Mouse (Mus musculus) ES-E14 (cell line): ENCODE data around the gene Chmp3. TPM values are rescaled to one million over a fixed set of nuclear protein-coding genes. Genes with fewer than 3 reads are reported as not detected.

ENCODE experiments used
- DNase-seq: peaks from one replicate; pipeline ENCODE4 v3.0.0-alpha.2; 2013; ENCODE audit warnings: low read depth, low spot score
- H3K27ac ChIP-seq: 2 replicates; pipeline ENCODE4 v1.5.1; 2012; ENCODE audit warnings: low read depth, mild to moderate bottlenecking, low read length, moderate library complexity, mixed read lengths; ENCODE audit not compliant: poor library complexity, insufficient read depth, severe bottlenecking
- H3K36me3 ChIP-seq: 2 replicates; pipeline ENCODE4 v1.6.1; 2012; ENCODE audit warnings: mild to moderate bottlenecking, low read length, moderate library complexity, mixed read lengths; ENCODE audit not compliant: control insufficient read depth, poor library complexity, insufficient read depth, severe bottlenecking
- H3K4me1 ChIP-seq, 2 experiments: fragments of 150-350 bp in 1 of 2; sonication (generic) in 1 of 2; 2 replicates each; pipeline ENCODE4 v1.6.1; 2012; ENCODE audit warnings: low read length in 2 of 2, mild to moderate bottlenecking in 1 of 2, mixed read lengths in 1 of 2; ENCODE audit not compliant: control insufficient read depth in 2 of 2, insufficient read depth in 2 of 2, poor library complexity in 1 of 2
- H3K4me3 ChIP-seq, 2 experiments: fragments of 150-350 bp in 1 of 2; sonication (generic) in 1 of 2; 2 replicates each; pipeline ENCODE4 v1.5.1; 2012; ENCODE audit warnings: low read length in 2 of 2, low read depth in 1 of 2, mild to moderate bottlenecking in 1 of 2, mixed read lengths in 1 of 2; ENCODE audit not compliant: insufficient read depth in 1 of 2, poor library complexity in 1 of 2, severe bottlenecking in 1 of 2
- H3K9ac ChIP-seq: 2 replicates; pipeline ENCODE4 v1.6.1; 2012; ENCODE audit warnings: low read depth, mild to moderate bottlenecking, low read length, mixed read lengths; ENCODE audit not compliant: poor library complexity, insufficient read depth, severe bottlenecking
- H3K9me3 ChIP-seq: fragments of 150-350 bp; sonication (generic); 2 replicates; pipeline ENCODE4 v1.6.1; 2012; ENCODE audit warnings: low read depth, mild to moderate bottlenecking, low read length; ENCODE audit not compliant: control insufficient read depth, insufficient read depth
- CHD2 ChIP-seq: IDR thresholded peaks from 2 replicates; pipeline ENCODE4 v1.6.1; 2014; ENCODE audit warnings: mild to moderate bottlenecking, low read depth, low read length, inconsistent platforms
- HCFC1 ChIP-seq: IDR thresholded peaks from 2 replicates; pipeline ENCODE4 v1.6.1; 2012; ENCODE audit warnings: low read length, inconsistent platforms, borderline replicate concordance; ENCODE audit not compliant: insufficient read depth
- MAFK ChIP-seq: IDR thresholded peaks from 2 replicates; pipeline ENCODE4 v1.6.1; 2014; ENCODE audit warnings: mild to moderate bottlenecking, low read depth, low read length, inconsistent platforms; ENCODE audit not compliant: insufficient read depth
- ZC3H11A ChIP-seq: IDR thresholded peaks from 2 replicates; pipeline ENCODE4 v1.6.1; 2012; ENCODE audit warnings: low read depth, mild to moderate bottlenecking, inconsistent platforms, low read length, borderline replicate concordance
- ZNF384 ChIP-seq: IDR thresholded peaks from 2 replicates; pipeline ENCODE4 v1.6.1; 2012; ENCODE audit warnings: low read depth, low read length, inconsistent platforms
- in situ Hi-C, 2 experiments: fragments of 600-800 bp; cut with MboI; formaldehyde crosslinking; loops; one replicate each; pipeline ENCODE4 v1.15.1; 2025; ENCODE audit warnings: low sequenced_read_pairs in 2 of 2, inconsistent platforms in 1 of 2; ENCODE audit not compliant: unreplicated experiment in 2 of 2
- total RNA-seq: library from RNA; depleted of rRNA; stranded (reverse); fragments of 300-350 nt; gene quantifications from 2 replicates; pipeline ENCODE4 v1.2.3, GENCODE M21; 2012

Gene Chmp3
- total RNA-seq, 1 experiment, result 55.8 TPM

DNA sequence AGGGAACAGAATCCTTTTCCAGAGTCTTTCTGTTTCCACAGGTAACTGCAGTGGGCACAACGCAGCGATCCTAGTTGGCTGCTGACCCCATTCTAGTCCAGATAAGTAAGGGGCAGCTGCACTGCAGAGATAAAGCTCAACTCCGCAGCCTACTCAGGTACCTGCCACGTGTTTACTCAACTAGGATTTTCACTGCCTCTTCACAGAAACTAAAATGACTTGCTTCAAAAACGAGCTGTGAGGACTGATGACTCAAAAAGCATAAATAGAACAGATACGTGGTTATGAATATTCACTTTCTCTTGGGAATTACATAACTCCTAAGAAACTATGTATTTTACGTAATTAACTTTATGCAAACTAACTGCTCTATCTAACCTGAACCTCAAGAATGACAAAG, 66.4 kb downstream of the Chmp3 start:
- no peak for DNase-seq
- peak overlapping the region; percentile 78 for H3K27ac ChIP-seq
- H3K36me3 ChIP-seq, result no peaks in the 10 kb centered on the region
- no peaks in the 10 kb centered on the region for H3K9me3 ChIP-seq
- H3K9ac ChIP-seq, result no peak overlapping the region
- no peak overlapping the region for H3K4me3 ChIP-seq
- H3K4me1 ChIP-seq, result peaks cover 0 to 11% of the 10 kb centered on the region in 2 experiments; a peak in 2 of 4 replicates
- in situ Hi-C loops, result loop anchor here in 1 of 2 experiments (25.0 kb wide), 1 partner anchor 277 kb away; no protein-coding TSS in a partner anchor
- TF ChIP-seq CHD2 (no peak), ZNF384 (no peak), MAFK (no peak), ZC3H11A (no peak), HCFC1 (no peak)

- Histone ChIP-seq H3K36me3 (peaks cover 2% of the 10 kb centered on the region; the same call in 1 of the 2 replicates), H3K9ac (no peak overlapping the region), H3K4me1 (peaks cover 0 to 9% of the 10 kb centered on the region in 2 experiments; a peak in 2 of 4 replicates), H3K4me3 (no peak overlapping the region), H3K27ac (no peak overlapping the region), H3K9me3 (no peaks in the 10 kb centered on the region)
- no peak for DNase-seq
- in situ Hi-C loops, result loop anchor here in 1 of 2 experiments (25.0 kb wide), 1 partner anchor 274 kb away; no protein-coding TSS in a partner anchor
- TF ChIP-seq HCFC1, result no peak
- TF ChIP-seq MAFK, result no peak
- TF ChIP-seq ZNF384, result no peak
- no peak for TF ChIP-seq ZC3H11A
- no peak for TF ChIP-seq CHD2
Measured at GRCm38 (mm10) chr6:71613225-71613624, 69.6 kb downstream of the Chmp3 start.

DNA sequence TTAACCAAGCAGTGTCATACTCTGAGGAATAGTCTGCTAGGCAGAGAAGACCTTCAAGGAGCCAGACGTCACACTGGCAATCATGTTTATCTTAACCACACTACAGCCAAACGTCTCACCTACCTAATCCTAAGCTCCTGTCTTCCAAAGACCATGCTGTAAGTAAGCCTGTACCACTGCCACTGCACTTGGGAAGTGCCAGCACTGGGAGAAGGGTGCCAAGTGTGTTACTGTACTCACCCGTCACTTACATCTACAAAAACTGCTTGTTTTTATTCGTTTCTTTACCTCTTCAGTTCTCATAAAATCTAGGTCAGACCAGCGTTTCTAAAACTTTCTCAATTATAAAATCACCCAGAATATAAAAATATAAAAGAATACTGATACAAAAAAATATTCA, 73.4 kb downstream of the Chmp3 start:
- no peaks in the 10 kb centered on the region for H3K4me1 ChIP-seq
- no peak overlapping the region for H3K9ac ChIP-seq
- H3K4me3 ChIP-seq, result no peak overlapping the region
- no peak for DNase-seq
- H3K36me3 ChIP-seq, result peaks cover 2% of the 10 kb centered on the region; the same call in 1 of the 2 replicates
- no peaks in the 10 kb centered on the region for H3K9me3 ChIP-seq
- TF ChIP-seq MAFK (no peak), ZNF384 (no peak), HCFC1 (no peak), CHD2 (no peak), ZC3H11A (no peak)
- no peak overlapping the region for H3K27ac ChIP-seq
- in situ Hi-C loops, result loop anchor here in 1 of 2 experiments (25.0 kb wide), 1 partner anchor 270 kb away; no protein-coding TSS in a partner anchor

- no peak overlapping the region for H3K4me3 ChIP-seq
- TF ChIP-seq CHD2, result no peak
- no peak for TF ChIP-seq ZC3H11A
- no peak for TF ChIP-seq MAFK
- no peak for TF ChIP-seq ZNF384
- no peak for TF ChIP-seq HCFC1
- no peak for DNase-seq
- H3K36me3 ChIP-seq, result peaks cover 2% of the 10 kb centered on the region
- peaks cover 0 to 3% of the 10 kb centered on the region in 2 experiments; a peak in 1 of 4 replicates for H3K4me1 ChIP-seq
- H3K9me3 ChIP-seq, result no peaks in the 10 kb centered on the region
- no peak overlapping the region for H3K27ac ChIP-seq
- in situ Hi-C loops, result loop anchor here in 1 of 2 experiments (25.0 kb wide), 1 partner anchor 266 kb away; no protein-coding TSS in a partner anchor
- H3K9ac ChIP-seq, result no peak overlapping the region
Measured at GRCm38 (mm10) chr6:71621551-71621950, 78.0 kb downstream of the Chmp3 start.

DNA sequence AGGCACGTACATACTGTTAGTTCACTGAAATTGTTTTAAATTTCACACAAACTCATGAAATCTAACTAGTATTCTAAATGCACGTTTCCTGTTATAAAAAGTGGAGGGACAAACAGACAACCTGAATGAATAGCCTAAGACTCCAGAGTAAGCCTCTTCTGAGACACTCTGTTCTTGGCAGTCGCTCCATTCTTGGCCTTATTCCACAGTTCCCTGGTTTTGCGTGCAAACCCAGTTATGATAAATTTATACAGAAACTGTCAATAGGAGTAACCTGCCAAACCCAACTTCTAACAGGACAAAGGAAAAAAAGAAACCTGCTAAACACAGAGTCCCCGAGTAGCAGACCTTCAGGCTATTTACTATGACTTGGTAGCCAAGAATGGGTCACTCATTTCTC, 78.4 kb downstream of the Chmp3 start:
- TF ChIP-seq CHD2 (no peak), ZC3H11A (no peak), MAFK (no peak), ZNF384 (no peak), HCFC1 (no peak)
- no peak overlapping the region for H3K4me3 ChIP-seq
- DNase-seq, result no peak
- in situ Hi-C loops, result loop anchor here in 1 of 2 experiments (25.0 kb wide), 1 partner anchor 265 kb away; no protein-coding TSS in a partner anchor
- no peak overlapping the region for H3K27ac ChIP-seq
- H3K36me3 ChIP-seq, result peaks cover under 1% of the 10 kb centered on the region
- peaks cover 0 to 7% of the 10 kb centered on the region in 2 experiments; a peak in 1 of 4 replicates for H3K4me1 ChIP-seq
- H3K9me3 ChIP-seq, result no peaks in the 10 kb centered on the region
- no peak overlapping the region for H3K9ac ChIP-seq
